Mouse (Mus musculus): ENCODE data around the gene Hipk2.

GRCm38 (mm10) chr6:38662714-38663615 lies 213.0 kb downstream of the Hipk2 start, which contains the start of gene Clec2l:
- TF ChIP-seq CTCF (IDR thresholded peaks at IDR 0.05; ENCODE audit: control insufficient read depth, insufficient read depth, insufficient replicate concordance, low read depth, low read length) = no peak
- TF ChIP-seq POLR2A (IDR thresholded peaks at IDR 0.05; ENCODE audit: control insufficient read depth, low read depth, low read length) = no peak

Measured in testis, adult 2 months (tissue).